Mouse (Mus musculus): ENCODE results near the gene Sgo1. TPM values are rescaled to one million over a fixed set of nuclear protein-coding genes. Genes with fewer than 3 reads are reported as not detected.
"Not testable (repeated sequence)": the region's sequence is repeated elsewhere in the genome, so short reads cannot be mapped to it uniquely, and the experiment has no call there.

The Sgo1 gene
- polyA plus RNA-seq (2015; fragmentation: Nextera tagmentation; extraction: Ambion mirVana) = 37.6 and 38.2 TPM in 2 replicates

DNA sequence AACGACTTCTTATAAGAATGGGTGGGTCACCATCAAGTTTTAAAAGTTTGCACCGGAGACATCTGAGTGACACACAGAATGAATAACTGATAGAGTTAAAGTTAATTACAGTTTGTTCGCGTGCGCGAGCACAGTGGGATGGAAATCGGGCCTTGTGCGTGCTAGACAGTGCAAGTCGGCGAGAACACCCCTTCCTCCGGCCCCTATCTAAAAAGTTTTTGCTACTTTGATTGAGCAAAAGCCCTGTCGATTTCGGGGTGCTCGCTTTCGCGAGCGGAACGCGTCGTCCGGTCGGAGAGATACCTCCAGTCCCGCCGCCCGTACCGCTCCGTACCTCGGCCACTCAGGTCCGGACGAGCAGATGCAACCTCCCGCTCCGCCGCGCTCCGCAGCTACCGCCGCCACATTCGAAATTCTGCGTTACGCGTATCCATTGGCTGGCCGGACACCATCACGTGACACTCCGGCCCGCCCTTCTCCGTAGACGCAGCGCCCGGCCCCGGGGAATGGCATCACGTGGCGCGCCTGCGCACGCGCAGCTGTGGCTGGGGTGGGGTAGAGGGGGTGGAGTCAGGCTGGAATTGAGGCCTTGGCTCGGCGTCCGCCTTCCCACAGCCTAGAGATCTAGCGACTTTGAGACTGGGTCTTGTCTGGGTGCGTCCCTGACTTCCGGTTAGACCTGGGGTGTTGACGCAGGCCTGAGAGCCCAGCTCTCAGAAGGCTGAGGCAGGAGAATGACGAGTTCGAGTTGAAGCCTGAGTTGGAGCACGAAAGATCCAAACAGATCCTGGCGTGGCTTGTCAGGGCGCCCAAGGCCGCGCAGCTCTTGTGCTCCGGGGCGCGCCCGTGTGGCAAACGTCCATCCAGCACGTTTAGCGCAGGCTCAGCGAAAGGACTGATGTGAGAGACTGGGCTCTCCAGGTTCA is at the start of gene Sgo1:
Sgo1 (minus strand) TSS at position 457 of the 926 bp plus-strand sequence.
- Histone ChIP-seq H3K9me3 (no peaks in the 10 kb centered on the region), H3K27ac (peak within 1 kb of the TSS; percentile 97), H3K27me3 (no peaks in the 10 kb centered on the region), H3K4me1 (peaks cover 8% of the 10 kb centered on the region), H3K4me2 (peak within 1 kb of the TSS; percentile 60), H3K9ac (peak within 1 kb of the TSS; percentile 67), H3K36me3 (peaks cover 20% of the 10 kb centered on the region; the same call in 1 of the 2 replicates), H3K4me3 (peak within 1 kb of the TSS; percentile 55)
- ATAC-seq (ENCODE audit: borderline replicate concordance, extremely low read depth, low FRiP score, low TSS enrichment) = peak; percentile 99
- under 1% methylated on average over 78 of the region's 78 CpGs for WGBS

DNA sequence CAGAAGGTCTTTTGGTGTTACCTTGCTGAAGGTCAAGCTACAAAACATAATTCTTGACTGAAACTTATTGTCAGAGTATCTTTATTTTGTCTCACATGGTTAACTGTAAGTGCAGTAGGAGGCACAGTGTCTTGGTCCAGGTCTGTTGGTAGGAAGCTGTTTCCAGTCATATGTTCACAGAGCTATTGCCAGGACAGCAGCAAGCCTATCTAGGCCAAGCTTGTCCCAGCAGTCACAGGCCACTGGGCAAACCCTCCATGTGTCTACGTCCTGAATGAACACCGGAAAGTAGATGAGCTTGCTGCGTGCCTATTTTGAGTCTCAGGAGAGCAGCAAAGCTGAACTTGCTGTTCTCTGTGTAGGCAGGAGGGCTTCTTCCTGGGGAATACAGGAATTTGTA is 29.8 kb upstream of the Sgo1 start:
- not testable (repeated sequence) for ATAC-seq (ENCODE audit: borderline replicate concordance, extremely low read depth, low FRiP score, low TSS enrichment); H3K27me3 ChIP-seq; H3K4me3 ChIP-seq; H3K4me1 ChIP-seq; H3K27ac ChIP-seq; H3K9ac ChIP-seq; H3K9me3 ChIP-seq; H3K36me3 ChIP-seq; H3K4me2 ChIP-seq
- 88% methylated on average over 3 of the region's 3 CpGs for WGBS

DNA sequence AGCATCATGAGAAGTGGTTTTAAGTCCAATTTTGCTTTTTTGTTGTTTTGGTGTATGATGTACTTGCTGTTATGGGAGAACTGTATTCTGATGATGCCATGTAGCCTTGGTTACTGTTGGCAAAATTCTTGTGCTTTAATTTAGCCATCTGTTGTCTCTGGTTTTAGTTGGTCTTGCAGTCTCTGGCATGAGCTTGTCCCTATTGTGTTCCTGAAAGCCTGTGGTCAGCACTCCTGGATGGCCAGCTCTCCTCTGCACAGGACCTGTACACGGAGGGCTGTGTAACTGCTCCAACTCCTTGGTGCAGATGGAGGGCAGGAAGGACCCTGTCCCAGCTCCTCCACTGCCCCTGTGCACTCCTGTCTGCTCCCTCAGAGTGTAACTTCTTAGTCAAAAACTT is 29.3 kb upstream of the Sgo1 start:
- Histone ChIP-seq H3K27me3 (no peaks in the 10 kb centered on the region), H3K27ac (no peak overlapping the region), H3K9me3 (no peaks in the 10 kb centered on the region), H3K36me3 (no peaks in the 10 kb centered on the region), H3K4me2 (no peak overlapping the region), H3K4me3 (no peak overlapping the region), H3K9ac (no peak overlapping the region), H3K4me1 (no peaks in the 10 kb centered on the region)
- WGBS = 47% methylated on average over 1 of the region's 1 CpGs
- ATAC-seq (ENCODE audit: borderline replicate concordance, extremely low read depth, low FRiP score, low TSS enrichment) = no peak

DNA sequence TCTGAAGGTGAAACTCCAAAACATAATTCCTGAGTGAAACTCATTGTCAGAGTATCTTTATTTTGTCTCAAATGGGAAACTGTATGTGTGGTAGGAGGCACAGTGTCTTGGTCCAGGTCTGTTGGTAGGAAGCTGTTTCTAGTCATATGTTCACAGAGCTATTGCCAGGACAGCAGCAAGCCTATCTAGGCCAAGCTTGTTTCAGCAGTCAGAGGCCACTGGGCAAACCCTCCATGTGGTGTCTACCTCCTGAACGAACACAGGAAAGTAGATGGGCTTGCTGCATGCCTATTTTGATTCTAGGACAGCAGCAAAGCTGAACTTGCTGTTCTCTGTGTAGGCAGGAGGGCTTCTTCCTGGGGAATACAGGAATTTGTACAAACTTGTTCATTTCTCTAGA is 26.0 kb upstream of the Sgo1 start:
- H3K27ac ChIP-seq; H3K4me1 ChIP-seq; H3K9me3 ChIP-seq; H3K36me3 ChIP-seq; H3K9ac ChIP-seq; H3K4me2 ChIP-seq; H3K4me3 ChIP-seq; ATAC-seq (ENCODE audit: borderline replicate concordance, extremely low read depth, low FRiP score, low TSS enrichment); H3K27me3 ChIP-seq: not testable (repeated sequence)
- 44% methylated on average over 1 of the region's 1 CpGs for WGBS

DNA sequence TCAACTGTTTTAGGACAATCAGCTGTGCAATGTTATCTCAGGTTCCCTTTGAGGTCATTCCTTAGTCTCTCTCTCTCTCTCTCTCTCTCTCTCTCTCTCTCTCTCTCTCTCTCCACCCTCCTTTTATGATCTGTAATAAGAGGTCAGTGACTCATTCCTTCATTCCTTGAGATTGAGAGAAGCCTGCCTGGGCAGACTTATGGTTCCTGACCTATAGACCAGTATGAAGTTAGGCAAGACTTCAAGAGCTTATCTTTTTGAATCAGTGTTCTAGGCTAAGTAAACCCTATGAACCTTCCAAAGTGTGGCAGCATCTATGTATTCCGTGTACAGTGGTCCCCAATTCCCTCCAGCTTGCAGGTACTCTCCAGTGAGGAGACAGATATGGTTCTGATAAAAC is 25.3 kb upstream of the Sgo1 start:
- WGBS = 54% methylated on average over 1 of the region's 1 CpGs
- Histone ChIP-seq H3K36me3 (no peaks in the 10 kb centered on the region), H3K9me3 (no peaks in the 10 kb centered on the region), H3K4me2 (no peak overlapping the region), H3K9ac (no peak overlapping the region), H3K4me1 (no peaks in the 10 kb centered on the region), H3K27me3 (no peaks in the 10 kb centered on the region), H3K4me3 (no peak overlapping the region), H3K27ac (no peak overlapping the region)
- ATAC-seq (ENCODE audit: borderline replicate concordance, extremely low read depth, low FRiP score, low TSS enrichment) = no peak

DNA sequence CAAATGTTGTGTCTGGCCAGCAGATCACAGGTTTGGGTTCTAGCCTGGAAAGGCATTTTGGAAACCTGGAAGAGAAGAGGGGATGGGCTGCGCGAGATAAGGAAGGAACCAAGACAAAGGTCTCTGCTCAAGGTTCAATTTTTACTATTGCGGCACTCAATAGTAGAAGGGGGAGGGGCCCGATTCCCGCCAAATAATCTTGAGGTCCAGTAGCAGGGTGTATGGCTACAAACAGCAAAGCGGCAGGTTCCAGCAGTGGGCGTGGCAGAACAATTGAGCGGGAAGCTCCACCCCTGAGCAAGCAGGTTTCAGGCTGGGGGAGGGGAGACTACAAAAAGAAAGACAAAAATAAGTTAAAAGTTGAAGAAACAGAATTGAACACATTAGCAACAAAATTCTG is 8.4 kb upstream of the Sgo1 start:
- 86% methylated on average over 8 of the region's 8 CpGs for WGBS
- H3K4me1 ChIP-seq; H3K9me3 ChIP-seq; H3K4me3 ChIP-seq; ATAC-seq (ENCODE audit: borderline replicate concordance, extremely low read depth, low FRiP score, low TSS enrichment); H3K36me3 ChIP-seq; H3K27ac ChIP-seq; H3K4me2 ChIP-seq; H3K27me3 ChIP-seq; H3K9ac ChIP-seq: not testable (repeated sequence)

DNA sequence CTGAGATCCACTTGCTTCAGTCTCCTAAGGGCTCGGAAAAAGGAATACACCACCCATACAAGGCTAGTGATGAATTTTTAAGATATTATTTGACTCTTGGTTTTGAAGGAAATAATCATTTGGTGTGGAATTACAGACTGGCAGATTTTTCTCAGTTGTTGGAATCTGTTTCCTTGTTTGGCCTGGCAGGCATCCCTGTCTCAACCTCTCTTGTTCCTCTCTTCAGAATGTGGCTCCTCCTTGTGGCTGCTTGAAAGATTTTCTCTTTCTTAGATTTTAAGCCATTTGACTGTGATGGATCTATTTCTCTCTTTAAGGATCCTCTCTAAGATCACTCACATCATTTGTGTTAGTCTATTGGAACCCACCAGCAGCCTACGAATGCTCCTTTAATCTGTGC is 4.9 kb upstream of the Sgo1 start:
- H3K9me3 ChIP-seq = no peaks in the 10 kb centered on the region

DNA sequence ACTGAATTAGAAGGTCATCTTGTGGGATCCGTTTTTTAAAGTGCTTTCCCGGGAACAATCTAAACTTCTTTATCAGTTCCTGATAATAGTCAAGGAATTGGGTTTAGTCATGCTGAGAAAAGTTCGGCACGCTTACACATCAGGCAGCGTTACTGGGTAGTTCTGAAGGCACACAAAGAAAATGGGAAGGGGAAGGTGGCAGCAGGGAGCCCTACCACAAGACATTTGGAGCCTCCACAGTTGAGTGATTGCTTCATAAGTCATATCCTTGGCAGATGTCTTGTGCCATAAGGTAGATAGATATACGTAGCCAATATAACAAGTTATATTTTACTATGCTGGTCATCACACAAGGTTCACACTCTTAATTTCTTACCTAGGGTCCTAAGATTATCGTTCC is 813 bp upstream of the Sgo1 start:
- WGBS = 19% methylated on average over 7 of the region's 7 CpGs
- H3K27ac ChIP-seq = peak overlapping the region; percentile 97
- no peak for ATAC-seq (ENCODE audit: borderline replicate concordance, extremely low read depth, low FRiP score, low TSS enrichment)

More for the DNA sequence above, 4.9 kb upstream of the Sgo1 start:
- no peak overlapping the region for H3K4me2 ChIP-seq
- no peak for ATAC-seq (ENCODE audit: borderline replicate concordance, extremely low read depth, low FRiP score, low TSS enrichment)
- H3K4me1 ChIP-seq = no peaks in the 10 kb centered on the region
- H3K36me3 ChIP-seq = no peaks in the 10 kb centered on the region
- WGBS = 69% methylated on average over 2 of the region's 2 CpGs
- H3K27ac ChIP-seq = no peak overlapping the region
- H3K27me3 ChIP-seq = no peaks in the 10 kb centered on the region
- no peak overlapping the region for H3K4me3 ChIP-seq
- H3K9ac ChIP-seq = no peak overlapping the region

DNA sequence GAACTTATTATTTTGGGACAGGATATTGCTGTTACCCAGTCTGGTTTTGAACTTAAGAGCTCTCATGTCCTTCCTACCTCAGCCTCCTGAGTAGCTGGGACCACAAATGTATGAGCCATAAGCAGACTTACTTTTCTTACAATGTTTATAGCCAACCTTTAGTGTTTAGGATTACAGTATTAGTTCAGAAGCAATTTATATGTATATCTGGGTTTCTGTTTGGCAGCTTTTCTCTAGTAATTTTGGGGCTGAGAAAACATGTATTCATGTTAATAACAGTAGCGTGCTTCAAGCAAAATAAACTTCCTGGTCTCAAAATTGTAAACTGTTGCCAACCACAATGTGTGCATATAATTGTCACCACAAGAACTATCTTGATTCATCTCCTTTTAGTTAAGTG is 812 bp downstream of the Sgo1 start:
- peaks cover 8% of the 10 kb centered on the region for H3K4me1 ChIP-seq
- H3K9me3 ChIP-seq = no peaks in the 10 kb centered on the region
- H3K27me3 ChIP-seq = no peaks in the 10 kb centered on the region
- ATAC-seq (ENCODE audit: borderline replicate concordance, extremely low read depth, low FRiP score, low TSS enrichment) = no peak
- H3K27ac ChIP-seq = 0 out of 2 replicates have a peak overlapping the region, but pooled peaks have one; percentile 65
- peak overlapping the region; percentile 51 for H3K4me2 ChIP-seq
- peak overlapping the region; percentile 55 for H3K4me3 ChIP-seq
- peak overlapping the region; percentile 53 for H3K9ac ChIP-seq
- WGBS = 3% methylated on average over 1 of the region's 1 CpGs
- peaks cover 28% of the 10 kb centered on the region for H3K36me3 ChIP-seq

More for the DNA sequence above, 813 bp upstream of the Sgo1 start:
- H3K4me3 ChIP-seq = peak overlapping the region; percentile 55
- H3K9me3 ChIP-seq = no peaks in the 10 kb centered on the region
- H3K4me2 ChIP-seq = peak overlapping the region; percentile 60
- peak overlapping the region; percentile 67 for H3K9ac ChIP-seq
- H3K27me3 ChIP-seq = no peaks in the 10 kb centered on the region
- peaks cover 8% of the 10 kb centered on the region for H3K4me1 ChIP-seq
- peaks cover 12% of the 10 kb centered on the region; the same call in 1 of the 2 replicates for H3K36me3 ChIP-seq

DNA sequence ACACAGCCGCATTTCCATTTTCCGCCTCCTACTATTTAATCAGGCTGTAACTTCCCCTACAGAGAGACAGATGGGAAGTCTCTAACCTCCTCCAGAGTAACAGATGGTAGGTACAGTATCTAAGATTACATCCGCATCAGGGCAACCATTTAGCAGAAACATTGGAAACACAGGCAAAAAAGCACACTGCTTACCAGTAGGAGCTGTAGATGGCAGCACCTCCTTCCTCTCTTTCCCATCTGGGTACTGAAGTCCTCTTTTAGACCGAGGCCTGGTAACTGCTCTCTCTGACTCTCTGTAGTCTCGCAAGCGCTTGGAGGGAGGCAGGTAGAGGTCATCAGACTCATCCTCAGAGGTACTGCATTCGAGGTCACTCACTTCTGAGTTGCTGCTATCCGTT is 10.4 kb downstream of the Sgo1 start:
- Histone ChIP-seq H3K9ac (no peak overlapping the region), H3K27ac (no peak overlapping the region), H3K27me3 (no peaks in the 10 kb centered on the region), H3K4me1 (no peaks in the 10 kb centered on the region), H3K4me2 (no peak overlapping the region), H3K4me3 (no peak overlapping the region), H3K36me3 (peaks cover 70% of the 10 kb centered on the region), H3K9me3 (no peaks in the 10 kb centered on the region)
- ATAC-seq (ENCODE audit: borderline replicate concordance, extremely low read depth, low FRiP score, low TSS enrichment) = no peak
- 82% methylated on average over 8 of the region's 8 CpGs for WGBS

DNA sequence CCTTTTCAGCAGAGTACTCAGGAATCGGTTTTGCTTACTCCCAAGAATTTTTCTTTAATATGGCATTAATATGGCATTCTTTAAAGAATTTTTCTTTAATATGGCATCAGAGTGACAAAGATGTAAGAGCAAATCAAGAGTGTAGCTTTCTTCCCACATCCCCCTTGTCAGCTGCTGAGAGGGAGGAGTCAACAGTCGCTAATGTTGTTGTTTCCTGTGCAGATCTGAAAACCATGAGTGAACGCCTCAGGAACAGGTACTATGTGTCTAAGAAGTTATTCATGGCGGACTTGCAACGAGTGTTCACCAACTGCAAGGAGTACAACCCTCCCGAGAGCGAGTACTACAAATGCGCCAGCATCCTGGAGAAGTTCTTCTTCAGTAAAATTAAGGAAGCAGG is 18.7 kb downstream of the Sgo1 start:
- ATAC-seq (ENCODE audit: borderline replicate concordance, extremely low read depth, low FRiP score, low TSS enrichment) = no peak
- H3K36me3 ChIP-seq = peaks cover 35% of the 10 kb centered on the region
- H3K4me2 ChIP-seq = no peak overlapping the region
- no peak overlapping the region for H3K9ac ChIP-seq
- H3K27ac ChIP-seq = no peak overlapping the region
- WGBS = 87% methylated on average over 8 of the region's 8 CpGs
- H3K9me3 ChIP-seq = no peaks in the 10 kb centered on the region
- H3K4me3 ChIP-seq = no peak overlapping the region
- H3K4me1 ChIP-seq = no peaks in the 10 kb centered on the region
- no peaks in the 10 kb centered on the region for H3K27me3 ChIP-seq

DNA sequence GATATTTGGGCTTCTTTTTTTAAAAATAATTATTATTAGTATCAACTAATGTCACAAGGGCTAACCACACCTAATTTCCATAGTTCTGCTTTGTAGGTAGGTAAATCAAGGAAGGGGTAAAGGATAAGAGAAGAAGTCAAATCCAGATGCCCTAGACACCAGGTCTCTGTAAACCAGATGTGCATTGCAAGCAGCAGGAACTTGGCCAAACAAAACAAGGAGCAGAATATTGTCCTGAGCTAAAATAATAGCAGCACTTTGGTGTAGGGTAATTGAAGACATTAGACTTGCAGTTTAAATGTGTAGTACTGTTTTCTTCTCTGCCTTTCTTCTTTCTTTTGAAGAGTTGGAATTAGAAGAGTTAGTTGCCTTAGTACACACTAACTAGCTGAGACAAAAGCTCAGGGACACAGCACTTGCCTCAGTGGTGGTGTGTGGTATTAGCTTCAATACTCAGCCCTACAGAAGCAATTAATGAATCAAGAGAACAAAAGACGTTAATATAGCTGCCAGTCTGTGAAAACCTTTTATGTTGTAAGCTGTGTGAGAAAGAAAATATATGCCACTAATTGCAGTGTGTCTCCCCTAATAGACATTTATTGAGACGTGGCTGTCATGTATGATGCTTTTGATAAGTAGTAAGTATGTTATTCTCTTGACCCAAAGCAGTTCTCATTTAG is 24.3 kb downstream of the Sgo1 start:
- Histone ChIP-seq H3K36me3 (peaks cover 11% of the 10 kb centered on the region; the same call in 1 of the 2 replicates), H3K9ac (no peak overlapping the region)
- ATAC-seq (ENCODE audit: borderline replicate concordance, extremely low read depth, low FRiP score, low TSS enrichment) = no peak

More for the DNA sequence above, 24.3 kb downstream of the Sgo1 start:
- WGBS = 70% methylated on average over 2 of the region's 2 CpGs
- Histone ChIP-seq H3K27ac (no peak overlapping the region), H3K27me3 (no peaks in the 10 kb centered on the region), H3K4me2 (no peak overlapping the region), H3K4me1 (no peaks in the 10 kb centered on the region), H3K9me3 (no peaks in the 10 kb centered on the region), H3K4me3 (no peak overlapping the region)
